Mouse (Mus musculus): Measurements from ENCODE around the gene Arhgap25.

GRCm38 (mm10) chr6:87564356-87564755 is 31.3 kb upstream of the Arhgap25 start:
- TF ChIP-seq POLR2A (IDR thresholded peaks at IDR 0.05; ENCODE audit: low read depth, low read length) = no peak
- TF ChIP-seq CTCF (IDR thresholded peaks at IDR 0.05; ENCODE audit: borderline replicate concordance, insufficient read depth, low read length) = no peak

All from embryonic fibroblast, embryonic 13.5 days (primary cell).